Mouse (Mus musculus): Measurements from ENCODE around the gene Arhgef18.

GRCm38 (mm10) chr8:3495578-3496427 lies 103.0 kb downstream of the Arhgef18 start:
- no peak for TF ChIP-seq CTCF (IDR thresholded peaks at IDR 0.05; ENCODE audit: extremely low read depth, insufficient read depth, insufficient read length, insufficient replicate concordance)
- no peak for TF ChIP-seq POLR2A (IDR thresholded peaks at IDR 0.05; ENCODE audit: low read depth, low read length)

Measured in spleen, adult 2 months (tissue).